Mouse (Mus musculus): ENCODE data around the gene Atrnl1.

GRCm38 (mm10) chr19:57667946-57668345 is 57.1 kb downstream of the Atrnl1 start:
- TF ChIP-seq CTCF (IDR thresholded peaks at IDR 0.05; ENCODE audit: insufficient read depth, low read depth, low read length), result no peak
- TF ChIP-seq POLR2A (IDR thresholded peaks at IDR 0.05; ENCODE audit: insufficient read depth, low read depth, low read length), result no peak
